Mouse (Mus musculus): ENCODE measurements around the gene Sv2a. TPM values are rescaled to one million over a fixed set of nuclear protein-coding genes. Genes with fewer than 3 reads are reported as not detected.

The Sv2a gene
- polyA plus RNA-seq, 2 experiments, result 3.6 to 13.8 TPM

DNA sequence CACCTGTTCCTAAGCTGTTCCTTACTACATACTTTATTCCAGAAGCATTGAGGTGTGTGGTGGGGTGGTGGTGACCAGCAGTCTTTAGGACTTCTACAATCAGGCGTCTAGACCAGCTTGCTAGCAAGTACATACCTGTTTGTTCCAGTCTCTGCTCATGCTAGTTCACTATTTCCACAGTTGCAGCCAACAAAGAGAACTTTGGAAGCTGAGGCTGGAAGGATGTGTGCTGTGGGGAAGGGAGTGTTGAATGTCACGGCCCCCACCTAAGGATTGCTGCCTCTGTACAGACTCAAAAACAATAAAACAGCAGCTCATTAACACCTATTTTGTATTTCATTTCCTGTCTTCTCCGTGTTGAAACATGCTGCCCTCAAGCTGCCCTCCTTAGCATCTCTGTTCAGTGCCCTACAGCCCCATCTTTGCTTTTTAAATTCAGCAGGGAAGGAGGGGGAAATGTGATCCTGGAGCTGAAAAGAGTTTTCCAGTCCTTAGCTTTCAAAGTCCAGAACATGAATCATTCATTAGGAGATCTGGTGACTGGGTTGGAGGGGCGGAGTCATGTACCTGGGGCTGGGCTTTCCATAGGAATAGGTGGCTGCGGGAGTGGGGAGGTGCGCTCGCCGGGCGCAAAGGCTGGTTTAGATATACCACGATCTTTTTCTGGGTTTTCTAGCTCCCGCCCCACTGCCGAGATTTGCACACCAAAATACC lies 20.0 kb upstream of the Sv2a start:
- peak; percentile 78 for ATAC-seq (ENCODE audit: low FRiP score, low read depth)
- WGBS, result under 1% methylated on average over 12 of the region's 12 CpGs

DNA sequence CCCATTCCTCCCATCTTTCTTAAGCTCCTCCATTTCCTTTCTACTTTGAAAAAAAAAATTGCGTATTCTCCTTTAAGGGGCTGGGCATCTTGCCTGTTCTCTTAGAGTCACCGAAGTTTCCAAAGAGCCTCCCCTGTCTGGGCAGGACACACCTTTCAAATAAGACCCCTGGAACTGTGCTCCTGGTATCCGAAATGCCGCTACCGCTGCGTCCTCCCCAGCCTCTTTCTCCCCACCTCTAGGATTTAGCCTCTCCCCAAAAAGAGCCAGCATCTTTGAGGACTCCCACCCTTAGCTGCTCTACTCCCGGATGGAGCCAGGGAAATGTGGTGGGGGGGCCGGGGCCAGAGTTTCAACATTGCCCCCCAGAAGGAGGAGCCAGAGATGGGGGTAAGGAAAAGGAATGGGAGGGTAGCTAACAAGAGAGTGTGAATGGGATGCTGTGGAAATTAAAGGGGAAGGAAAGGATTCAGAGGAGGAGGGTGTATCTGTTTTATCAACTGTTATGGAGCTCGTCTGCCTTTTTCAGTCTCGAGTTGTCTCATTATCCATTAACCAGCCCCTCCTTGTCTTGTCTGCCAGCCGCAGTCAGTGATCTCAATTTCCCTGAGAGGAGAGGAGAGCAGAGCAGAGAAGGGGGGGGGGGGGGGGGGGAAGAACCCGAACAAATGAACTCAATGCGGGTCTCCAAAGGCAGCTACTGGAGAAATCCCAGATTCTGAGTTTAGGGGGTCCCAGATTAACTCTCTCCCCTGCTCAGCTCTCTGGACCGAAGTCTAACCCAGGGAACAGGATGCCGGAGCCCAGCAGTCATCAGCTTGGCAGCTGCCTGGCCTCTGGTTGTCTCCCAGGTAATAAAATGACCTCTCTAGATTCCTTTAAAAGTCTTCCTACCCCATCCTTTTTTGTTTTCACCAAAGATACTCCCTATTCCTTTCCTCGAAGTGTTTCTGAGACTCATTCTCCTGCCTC lies 18.8 kb upstream of the Sv2a start, which contains the start of gene Mtmr11:
Gene Mtmr11 (plus strand): TSS at position 136 of the 972 bp plus-strand sequence.
- H3K27ac ChIP-seq (replicated peaks; ENCODE audit: low read depth, low read length), result peak within 1 kb of the TSS; percentile 79
- no peaks in the 10 kb centered on the region for H3K9me3 ChIP-seq (ENCODE audit: control insufficient read depth, low read length)
- H3K36me3 ChIP-seq (ENCODE audit: control insufficient read depth, insufficient read depth, low read length), result peaks cover 6% of the 10 kb centered on the region
- H3K4me2 ChIP-seq (replicated peaks; ENCODE audit: low read depth, low read length, severe bottlenecking), result peak within 1 kb of the TSS; percentile 77
- H3K4me1 ChIP-seq (ENCODE audit: control insufficient read depth, insufficient read depth, low read length), result peaks cover 17% of the 10 kb centered on the region
- no peak for TF ChIP-seq POLR2A (IDR thresholded peaks at IDR 0.05; ENCODE audit: borderline replicate concordance, extremely low read depth, insufficient read depth, insufficient read length)
- H3K27me3 ChIP-seq (ENCODE audit: control insufficient read depth, insufficient read depth, low read length), result no peaks in the 10 kb centered on the region
- peak; percentile 71 for DNase-seq (ENCODE audit: low spot score)
- WGBS, result 5% methylated on average over 16 of the region's 16 CpGs
- peak within 1 kb of the TSS; percentile 54 for H3K4me3 ChIP-seq (replicated peaks; ENCODE audit: low read length)
- H3K9ac ChIP-seq (ENCODE audit: low read depth, low read length, severe bottlenecking), result peak within 1 kb of the TSS; percentile 67
- ATAC-seq (ENCODE audit: low FRiP score, low read depth), result peak; percentile 38

More for the DNA sequence above, 20.0 kb upstream of the Sv2a start:
- DNase-seq (ENCODE audit: low spot score), result peak; percentile 85
- Histone ChIP-seq H3K4me3 (replicated peaks; ENCODE audit: low read length) (peak overlapping the region; percentile 54), H3K27me3 (ENCODE audit: control insufficient read depth, insufficient read depth, low read length) (no peaks in the 10 kb centered on the region), H3K36me3 (ENCODE audit: control insufficient read depth, insufficient read depth, low read length) (peaks cover 13% of the 10 kb centered on the region), H3K9ac (ENCODE audit: low read depth, low read length, severe bottlenecking) (peak overlapping the region; percentile 67), H3K27ac (replicated peaks; ENCODE audit: low read depth, low read length) (peak overlapping the region; percentile 79), H3K9me3 (ENCODE audit: control insufficient read depth, low read length) (no peaks in the 10 kb centered on the region), H3K4me2 (replicated peaks; ENCODE audit: low read depth, low read length, severe bottlenecking) (peak overlapping the region; percentile 77), H3K4me1 (ENCODE audit: control insufficient read depth, insufficient read depth, low read length) (peaks cover 17% of the 10 kb centered on the region)
- TF ChIP-seq POLR2A (IDR thresholded peaks at IDR 0.05; ENCODE audit: borderline replicate concordance, extremely low read depth, insufficient read depth, insufficient read length), result no peak

DNA sequence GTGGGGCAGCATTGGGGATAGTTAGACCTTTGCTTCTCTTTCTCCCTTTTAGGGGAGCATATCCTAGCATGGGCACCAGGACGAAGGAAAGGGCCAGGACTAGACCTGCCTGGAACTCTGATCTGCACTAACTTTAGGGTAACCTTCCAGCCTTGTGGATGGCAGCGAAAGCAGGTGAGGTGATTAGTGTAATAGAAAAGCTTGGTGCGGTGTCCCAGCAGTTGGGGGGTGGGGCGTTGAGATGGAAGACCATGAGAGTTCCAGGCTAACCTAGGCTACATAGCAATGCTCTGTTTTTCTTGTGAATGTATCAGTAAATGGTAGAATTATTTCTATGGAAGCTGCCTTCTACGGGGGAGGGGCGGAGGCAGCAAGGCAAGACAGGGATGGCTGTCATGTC lies 17.9 kb upstream of the Sv2a start:
- TF ChIP-seq POLR2A (IDR thresholded peaks at IDR 0.05; ENCODE audit: borderline replicate concordance, extremely low read depth, insufficient read depth, insufficient read length), result no peak
- 88% methylated on average over 6 of the region's 6 CpGs for WGBS

DNA sequence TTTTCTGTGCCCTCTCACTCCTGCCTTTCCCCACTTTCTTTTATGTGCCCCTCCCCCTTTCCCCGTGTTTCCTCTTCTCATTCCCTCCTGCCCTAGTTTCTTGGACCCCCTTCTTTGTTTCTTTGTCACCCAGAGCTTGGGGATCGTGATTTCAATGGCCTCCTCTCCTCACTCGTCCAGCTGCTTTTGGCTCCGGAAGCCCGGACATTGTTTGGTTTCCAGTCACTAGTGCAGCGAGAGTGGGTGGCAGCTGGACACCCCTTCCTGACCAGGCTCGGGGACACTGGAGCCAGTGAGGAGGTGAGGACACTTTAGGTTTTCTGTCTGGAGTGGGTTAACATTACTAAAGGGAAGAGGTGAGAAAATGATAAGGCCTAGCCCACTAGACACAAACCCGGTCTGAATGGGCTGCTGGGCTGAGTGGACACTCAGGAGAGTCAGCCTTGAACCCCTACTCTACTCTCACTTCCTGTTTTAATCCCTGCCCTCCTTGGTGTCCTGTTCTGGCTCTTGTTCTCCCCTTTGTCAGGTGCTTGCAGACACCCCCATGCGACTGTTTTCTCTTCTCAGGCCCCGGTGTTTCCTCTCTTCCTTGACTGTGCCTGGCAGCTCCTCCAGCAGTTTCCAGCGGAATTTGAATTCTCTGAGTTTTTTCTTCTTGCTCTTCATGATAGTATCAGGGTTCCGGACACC lies 12.3 kb upstream of the Sv2a start:
- 85% methylated on average over 12 of the region's 12 CpGs for WGBS
- H3K9me3 ChIP-seq (ENCODE audit: control insufficient read depth, low read length), result no peaks in the 10 kb centered on the region

More for the DNA sequence above, 17.9 kb upstream of the Sv2a start:
- DNase-seq (ENCODE audit: low spot score) (no peak), ATAC-seq (ENCODE audit: low FRiP score, low read depth) (no peak)
- peak overlapping the region; percentile 54 for H3K4me3 ChIP-seq (replicated peaks; ENCODE audit: low read length)
- peaks cover 5% of the 10 kb centered on the region; the same call in 1 of the 2 replicates for H3K36me3 ChIP-seq (ENCODE audit: control insufficient read depth, insufficient read depth, low read length)
- peak overlapping the region; percentile 77 for H3K4me2 ChIP-seq (replicated peaks; ENCODE audit: low read depth, low read length, severe bottlenecking)
- H3K9me3 ChIP-seq (ENCODE audit: control insufficient read depth, low read length), result no peaks in the 10 kb centered on the region
- no peak overlapping the region; the same call in 1 of the 2 replicates for H3K9ac ChIP-seq (ENCODE audit: low read depth, low read length, severe bottlenecking)
- H3K27me3 ChIP-seq (ENCODE audit: control insufficient read depth, insufficient read depth, low read length), result no peaks in the 10 kb centered on the region
- no peak overlapping the region for H3K27ac ChIP-seq (replicated peaks; ENCODE audit: low read depth, low read length)
- peaks cover 17% of the 10 kb centered on the region for H3K4me1 ChIP-seq (ENCODE audit: control insufficient read depth, insufficient read depth, low read length)

More for the DNA sequence above, 12.3 kb upstream of the Sv2a start:
- H3K4me2 ChIP-seq (replicated peaks; ENCODE audit: low read depth, low read length, severe bottlenecking), result no peak overlapping the region
- no peak overlapping the region for H3K4me3 ChIP-seq (replicated peaks; ENCODE audit: low read length)
- H3K36me3 ChIP-seq (ENCODE audit: control insufficient read depth, insufficient read depth, low read length), result peaks cover 15% of the 10 kb centered on the region
- ATAC-seq (ENCODE audit: low FRiP score, low read depth), result no peak
- no peak for DNase-seq (ENCODE audit: low spot score)
- H3K4me1 ChIP-seq (ENCODE audit: control insufficient read depth, insufficient read depth, low read length), result peaks cover 10% of the 10 kb centered on the region
- no peak overlapping the region for H3K9ac ChIP-seq (ENCODE audit: low read depth, low read length, severe bottlenecking)
- H3K27ac ChIP-seq (replicated peaks; ENCODE audit: low read depth, low read length), result no peak overlapping the region
- no peaks in the 10 kb centered on the region for H3K27me3 ChIP-seq (ENCODE audit: control insufficient read depth, insufficient read depth, low read length)
- no peak for TF ChIP-seq POLR2A (IDR thresholded peaks at IDR 0.05; ENCODE audit: borderline replicate concordance, extremely low read depth, insufficient read depth, insufficient read length)

Measured in limb, embryonic 14.5 days (tissue).